Mouse (Mus musculus): Measurements from ENCODE around the gene Gtsf1. TPM values are rescaled to one million over a fixed set of nuclear protein-coding genes. Genes with fewer than 3 reads are reported as not detected.
"Not testable (repeated sequence)": the region's sequence is repeated elsewhere in the genome, so short reads cannot be mapped to it uniquely, and the experiment has no call there.

Gtsf1 gene
- polyA plus RNA-seq, 1 experiment: 0.71 TPM

- Histone ChIP-seq H3K79me2 (ENCODE audit: control insufficient read depth, insufficient read depth) (no peaks in the 10 kb centered on the region), H3ac (ENCODE audit: control insufficient read depth, insufficient read length) (no peak overlapping the region), H3K36me3 (ENCODE audit: control insufficient read depth, insufficient read depth) (no peaks in the 10 kb centered on the region), H3K4me2 (ENCODE audit: low read depth) (peak overlapping the region; percentile 21), H3K27me3 (ENCODE audit: control insufficient read depth, insufficient read depth, insufficient read length) (no peaks in the 10 kb centered on the region), H3K4me3 (no peak overlapping the region)
- no peak for TF ChIP-seq USF1 (IDR thresholded peaks at IDR 0.05; ENCODE audit: low read depth)
- no peak for TF ChIP-seq MAX (IDR thresholded peaks at IDR 0.05; ENCODE audit: low read depth)
- TF ChIP-seq POLR2AphosphoS2 (IDR thresholded peaks at IDR 0.05; ENCODE audit: insufficient read length, low read depth): no peak
- no peak for TF ChIP-seq E2F4 (IDR thresholded peaks at IDR 0.05; ENCODE audit: insufficient read depth)
- TF ChIP-seq SRF (IDR thresholded peaks at IDR 0.05; ENCODE audit: control insufficient read depth, insufficient read length, low read depth): no peak
Measured at GRCm38 (mm10) chr15:103471488-103472194, 41.4 kb upstream of the Gtsf1 start.

- Histone ChIP-seq H3K79me2 (ENCODE audit: control insufficient read depth, insufficient read depth) (no peaks in the 10 kb centered on the region), H3K27me3 (ENCODE audit: control insufficient read depth, insufficient read depth, insufficient read length) (no peaks in the 10 kb centered on the region), H3K36me3 (ENCODE audit: control insufficient read depth, insufficient read depth) (no peaks in the 10 kb centered on the region), H3K4me3 (no peak overlapping the region), H3K4me2 (ENCODE audit: low read depth) (no peak overlapping the region), H3ac (ENCODE audit: control insufficient read depth, insufficient read length) (no peak overlapping the region)
- TF ChIP-seq POLR2A (IDR thresholded peaks at IDR 0.05; ENCODE audit: insufficient read length, low read depth) (no peak), MYOD1 (IDR thresholded peaks at IDR 0.05; ENCODE audit: control insufficient read depth in 1 of 3, insufficient read length in 2 of 3, low read depth in 2 of 3) (no peak)
Measured at GRCm38 (mm10) chr15:103462539-103463261, 32.4 kb upstream of the Gtsf1 start.

- no peak overlapping the region for H3K4me2 ChIP-seq (ENCODE audit: low read depth)
- no peak overlapping the region for H3ac ChIP-seq (ENCODE audit: control insufficient read depth, insufficient read length)
- peaks cover 5% of the 10 kb centered on the region for H3K27me3 ChIP-seq (ENCODE audit: control insufficient read depth, insufficient read depth, insufficient read length)
- H3K36me3 ChIP-seq (ENCODE audit: control insufficient read depth, insufficient read depth): no peaks in the 10 kb centered on the region
- TF ChIP-seq POLR2AphosphoS2 (IDR thresholded peaks at IDR 0.05; ENCODE audit: insufficient read length, low read depth) (no peak), MYOD1 (IDR thresholded peaks at IDR 0.05; ENCODE audit: control insufficient read depth in 1 of 3, insufficient read length in 2 of 3, low read depth in 2 of 3) (no peak), TCF12 (IDR thresholded peaks at IDR 0.05; ENCODE audit: insufficient read depth, poor library complexity, severe bottlenecking) (no peak)
- H3K4me3 ChIP-seq: no peak overlapping the region
- no peaks in the 10 kb centered on the region for H3K79me2 ChIP-seq (ENCODE audit: control insufficient read depth, insufficient read depth)
Measured at GRCm38 (mm10) chr15:103454449-103454848, 24.2 kb upstream of the Gtsf1 start.

GRCm38 (mm10) chr15:103453551-103454218 is 23.4 kb upstream of the Gtsf1 start, which contains the start of gene Nckap1l:
Nckap1l (plus strand) TSS chr15:103453794.
- Histone ChIP-seq H3K4me2 (ENCODE audit: low read depth) (no peak within 1 kb of the TSS), H3K79me2 (ENCODE audit: control insufficient read depth, insufficient read depth) (no peaks in the 10 kb centered on the region), H3K27me3 (ENCODE audit: control insufficient read depth, insufficient read depth, insufficient read length) (peaks cover 5% of the 10 kb centered on the region), H3K4me3 (no peak within 1 kb of the TSS), H3ac (ENCODE audit: control insufficient read depth, insufficient read length) (no peak within 1 kb of the TSS), H3K36me3 (ENCODE audit: control insufficient read depth, insufficient read depth) (no peaks in the 10 kb centered on the region)
- TF ChIP-seq MAX (IDR thresholded peaks at IDR 0.05; ENCODE audit: low read depth) (no peak), MYOD1 (IDR thresholded peaks at IDR 0.05; ENCODE audit: control insufficient read depth in 1 of 3, insufficient read length in 2 of 3, low read depth in 2 of 3) (no peak), TCF3 (IDR thresholded peaks at IDR 0.05; ENCODE audit: insufficient read length, low read depth) (no peak), TCF12 (IDR thresholded peaks at IDR 0.05; ENCODE audit: insufficient read depth, poor library complexity, severe bottlenecking) (no peak)

- H3K36me3 ChIP-seq (ENCODE audit: control insufficient read depth, insufficient read depth): no peaks in the 10 kb centered on the region
- no peaks in the 10 kb centered on the region for H3K79me2 ChIP-seq (ENCODE audit: control insufficient read depth, insufficient read depth)
- no peak within 1 kb of the TSS for H3K4me2 ChIP-seq (ENCODE audit: low read depth)
- TF ChIP-seq MYOG (IDR thresholded peaks at IDR 0.05; ENCODE audit: control insufficient read depth in 1 of 3, insufficient read depth in 1 of 3, insufficient read length in 2 of 3, low read depth in 2 of 3) (no peak), MAX (IDR thresholded peaks at IDR 0.05; ENCODE audit: low read depth) (no peak), E2F4 (IDR thresholded peaks at IDR 0.05; ENCODE audit: insufficient read depth) (no peak), MYOD1 (IDR thresholded peaks at IDR 0.05; ENCODE audit: control insufficient read depth in 1 of 3, insufficient read length in 2 of 3, low read depth in 2 of 3) (no peak), USF1 (IDR thresholded peaks at IDR 0.05; ENCODE audit: low read depth) (no peak), POLR2A (IDR thresholded peaks at IDR 0.05; ENCODE audit: insufficient read length, low read depth) (no peak), TCF12 (IDR thresholded peaks at IDR 0.05; ENCODE audit: insufficient read depth, poor library complexity, severe bottlenecking) (no peak)
- H3K27me3 ChIP-seq (ENCODE audit: control insufficient read depth, insufficient read depth, insufficient read length): no peaks in the 10 kb centered on the region
- H3ac ChIP-seq (ENCODE audit: control insufficient read depth, insufficient read length): no peak within 1 kb of the TSS
- H3K4me3 ChIP-seq: no peak within 1 kb of the TSS
Measured at GRCm38 (mm10) chr15:103448369-103448768, 18.1 kb upstream of the Gtsf1 start, which contains the start of gene Gtsf2. Gtsf2 (minus strand) TSS chr15:103448469.

GRCm38 (mm10) chr15:103445966-103446365 is 15.7 kb upstream of the Gtsf1 start:
- not testable (repeated sequence) for H3K27me3 ChIP-seq (ENCODE audit: control insufficient read depth, insufficient read depth, insufficient read length); H3K36me3 ChIP-seq (ENCODE audit: control insufficient read depth, insufficient read depth); H3K4me2 ChIP-seq (ENCODE audit: low read depth); H3ac ChIP-seq (ENCODE audit: control insufficient read depth, insufficient read length); H3K79me2 ChIP-seq (ENCODE audit: control insufficient read depth, insufficient read depth); H3K4me3 ChIP-seq
